20 mouse cellular contexts compared by ENCODE assay signal in the genomic region with DNA sequence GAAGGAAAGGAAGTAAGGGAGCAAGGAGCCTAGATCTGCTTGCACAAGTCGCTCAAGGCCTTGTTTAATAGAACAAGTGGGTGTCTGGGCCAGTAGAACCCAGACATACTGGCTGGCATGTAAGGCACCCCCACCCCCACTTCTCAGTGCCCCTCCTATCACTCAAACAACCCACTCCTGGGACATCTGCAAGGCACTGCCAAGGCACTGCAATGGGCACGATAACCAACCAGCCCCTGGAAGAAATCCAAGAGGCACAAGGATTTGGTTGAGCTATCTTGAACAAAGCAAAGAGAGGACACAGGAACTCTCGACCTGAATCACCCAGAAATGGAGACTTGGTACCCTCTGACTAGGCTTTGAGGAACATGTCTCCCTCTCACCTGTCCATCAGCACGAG.
"Had no signal": no experiment of that assay in that cellular context is flagged by ENCODE, and none has a peak within 500 bp of the region (broad histone marks: within the 10 kb centered on the region; RNA-seq: fewer than 3 reads in every experiment).

No protein-coding gene starts in this region.

- H3K4me3 ChIP-seq: megakaryocyte, embryonic 14.5 days; midbrain, embryonic 10.5 days; midbrain, embryonic 12.5 days; myocyte; neural tube, embryonic 13.5 days; neural tube, embryonic 15.5 days had no signal

- H3K9ac ChIP-seq: lung, embryonic 14.5 days; midbrain, embryonic 12.5 days; neural tube, embryonic 13.5 days; neural tube, embryonic 15.5 days had no signal

- H3K9me3 ChIP-seq: megakaryocyte, embryonic 14.5 days; midbrain, embryonic 10.5 days; midbrain, embryonic 12.5 days; neural tube, embryonic 13.5 days; neural tube, embryonic 15.5 days had no signal

- H3K4me2 ChIP-seq: lung, embryonic 14.5 days; midbrain, embryonic 12.5 days; neural tube, embryonic 13.5 days; neural tube, embryonic 15.5 days had no signal

- H3K27me3 ChIP-seq: megakaryocyte, embryonic 14.5 days; midbrain, embryonic 12.5 days; neural tube, embryonic 13.5 days; neural tube, embryonic 15.5 days had no signal

- DNase-seq: lung, adult 18-20 months; lung, embryonic 14.5 days; lung, postnatal 10 days; lung, postnatal 4 days; midbrain, embryonic 14.5 days; retina, postnatal 1 day; right cerebral cortex, adult 18-20 months; right cerebral cortex, postnatal 25 days; right cerebral cortex, postnatal 4 days; spleen, adult 18-20 months; thymus, adult 18-20 months; thymus, postnatal 14 days; thymus, postnatal 36 days had no signal

- ATAC-seq: midbrain, embryonic 16.5 days had no signal

- H3K4me1 ChIP-seq: midbrain, embryonic 10.5 days; midbrain, embryonic 12.5 days had no signal

- H3K27ac ChIP-seq: midbrain, embryonic 10.5 days; midbrain, embryonic 12.5 days; neural tube, embryonic 13.5 days; neural tube, embryonic 15.5 days had no signal
